Comparison of ENCODE assay signal across 9 mouse cellular contexts in genomic region chr1:74856439-74856720, GRCm38 (mm10). TPM values are rescaled to one million over a fixed set of nuclear protein-coding genes. Genes with fewer than 3 reads are reported as not detected.
A peak's percentile ranks its signal among the peaks of the same experiment; 100 is the strongest.
DNase-seq lines count a peak whose midpoint lies in the region; ATAC-seq and TF ChIP-seq lines count a peak whose summit lies in the region.
"Had no signal": no experiment of that assay in that cellular context is flagged by ENCODE, and none has a peak within 500 bp of the region (broad histone marks: within the 10 kb centered on the region; RNA-seq: fewer than 3 reads in every experiment).

No protein-coding gene starts in this region.

- no peaks in the 10 kb centered on the region for H3K9me3 ChIP-seq in liver, embryonic 11.5 days (ENCODE audit: control insufficient read depth, low read length)
- no peaks in the 10 kb centered on the region for H3K9me3 ChIP-seq in embryonic facial prominence, embryonic 15.5 days (replicated peaks)
- H3K9me3 ChIP-seq in intestine, postnatal 0 days (ENCODE audit: control insufficient read depth): no peaks in the 10 kb centered on the region
- H3K9me3 ChIP-seq in stomach, embryonic 14.5 days (ENCODE audit: control insufficient read depth, low read depth, low read length): no peaks in the 10 kb centered on the region

- H3K27ac ChIP-seq in liver, embryonic 11.5 days (ENCODE audit: low read depth, low read length): no peak overlapping the region
- no peak overlapping the region for H3K27ac ChIP-seq in embryonic facial prominence, embryonic 15.5 days (replicated peaks)
- no peak overlapping the region for H3K27ac ChIP-seq in intestine, postnatal 0 days (ENCODE audit: low read depth, low read length)
- no peak overlapping the region for H3K27ac ChIP-seq in stomach, embryonic 14.5 days (ENCODE audit: low read length)
- H3K27ac ChIP-seq: gastrocnemius, adult 2 months had no signal

- H3K4me1 ChIP-seq in liver, embryonic 11.5 days (replicated peaks; ENCODE audit: control insufficient read depth, insufficient read depth, low read length): peaks cover 9% of the 10 kb centered on the region
- H3K4me1 ChIP-seq in embryonic facial prominence, embryonic 15.5 days: peaks cover 41% of the 10 kb centered on the region
- 0 out of 2 replicates have a peak, but pooled peaks cover 7% of the 10 kb centered on the region for H3K4me1 ChIP-seq in intestine, postnatal 0 days (replicated peaks; ENCODE audit: control insufficient read depth, insufficient read depth, low read length)
- H3K4me1 ChIP-seq in stomach, embryonic 14.5 days (ENCODE audit: control insufficient read depth, insufficient read depth, low read length): peaks cover 22% of the 10 kb centered on the region

- ATAC-seq in liver, embryonic 11.5 days (replicated peaks; ENCODE audit: low FRiP score): no peak
- no peak for ATAC-seq in embryonic facial prominence, embryonic 15.5 days (ENCODE audit: insufficient number of reproducible peaks, low FRiP score, low TSS enrichment, low read depth)
- ATAC-seq in intestine, postnatal 0 days: no peak
- no peak for ATAC-seq in stomach, embryonic 14.5 days (ENCODE audit: insufficient number of reproducible peaks, insufficient read depth, low FRiP score, low read depth)
- no peak for ATAC-seq in inflammation-experienced regulatory T-cells, adult 6 months

- no peak for TF ChIP-seq CTCF in intestine, postnatal 0 days (IDR thresholded peaks at IDR 0.05; ENCODE audit: low read depth)

- peaks cover 90% of the 10 kb centered on the region for H3K27me3 ChIP-seq in liver, embryonic 11.5 days (replicated peaks; ENCODE audit: control insufficient read depth, insufficient read depth, low read length)
- H3K27me3 ChIP-seq in embryonic facial prominence, embryonic 15.5 days: peaks cover 88% of the 10 kb centered on the region
- H3K27me3 ChIP-seq in intestine, postnatal 0 days (replicated peaks; ENCODE audit: control insufficient read depth, insufficient read depth, low read length): peaks cover 81% of the 10 kb centered on the region
- peaks cover 64% of the 10 kb centered on the region for H3K27me3 ChIP-seq in stomach, embryonic 14.5 days (ENCODE audit: control insufficient read depth, insufficient read depth, low read length)

- WGBS in liver, embryonic 11.5 days: 4% methylated on average over 11 of the region's 11 CpGs
- 1% methylated on average over 10 of the region's 11 CpGs for WGBS in embryonic facial prominence, embryonic 15.5 days
- 4% methylated on average over 11 of the region's 11 CpGs for WGBS in intestine, postnatal 0 days
- 4% methylated on average over 11 of the region's 11 CpGs for WGBS in stomach, embryonic 14.5 days

- DNase-seq in liver, embryonic 11.5 days (ENCODE audit: low spot score): no peak
- no peak for DNase-seq in liver
- DNase-seq in layer of hippocampus, postnatal 25 days (ENCODE audit: extremely low spot score in 1 of 2, low spot score in 1 of 2): no peak
- no peak for DNase-seq in left cerebral cortex, adult 11 months (ENCODE audit: low spot score)
- DNase-seq: gastrocnemius, adult 2 months had no signal

- H3K4me3 ChIP-seq in liver, embryonic 11.5 days (ENCODE audit: low read depth, low read length): peak overlapping the region; percentile 54; the same call in 1 of the 2 replicates
- H3K4me3 ChIP-seq in embryonic facial prominence, embryonic 15.5 days (replicated peaks): peak overlapping the region; percentile 65
- H3K4me3 ChIP-seq in intestine, postnatal 0 days (ENCODE audit: low read depth, low read length): peak overlapping the region; percentile 57; the same call in 1 of the 2 replicates
- H3K4me3 ChIP-seq in stomach, embryonic 14.5 days (ENCODE audit: low read depth, low read length): peak overlapping the region; percentile 40; the same call in 1 of the 2 replicates

- H3K36me3 ChIP-seq in liver, embryonic 11.5 days (ENCODE audit: control insufficient read depth, insufficient read depth, low read length): no peaks in the 10 kb centered on the region
- H3K36me3 ChIP-seq in embryonic facial prominence, embryonic 15.5 days: no peaks in the 10 kb centered on the region
- no peaks in the 10 kb centered on the region for H3K36me3 ChIP-seq in intestine, postnatal 0 days (ENCODE audit: control insufficient read depth, insufficient read depth)
- H3K36me3 ChIP-seq in stomach, embryonic 14.5 days (ENCODE audit: control insufficient read depth, insufficient read depth, low read length): no peaks in the 10 kb centered on the region

- H3K4me2 ChIP-seq in liver, embryonic 11.5 days: no peak overlapping the region
- peak overlapping the region; percentile 99 for H3K4me2 ChIP-seq in embryonic facial prominence, embryonic 15.5 days (replicated peaks)
- peak overlapping the region; percentile 95; the same call in 1 of the 2 replicates for H3K4me2 ChIP-seq in intestine, postnatal 0 days (replicated peaks; ENCODE audit: low read depth)
- no peak overlapping the region; the same call in 1 of the 2 replicates for H3K4me2 ChIP-seq in stomach, embryonic 14.5 days (replicated peaks; ENCODE audit: low read depth, low read length)

- H3K9ac ChIP-seq in liver, embryonic 11.5 days (ENCODE audit: low read depth, low read length): no peak overlapping the region
- H3K9ac ChIP-seq in embryonic facial prominence, embryonic 15.5 days: no peak overlapping the region
- no peak overlapping the region for H3K9ac ChIP-seq in intestine, postnatal 0 days (ENCODE audit: low read depth, low read length)
- H3K9ac ChIP-seq in stomach, embryonic 14.5 days (replicated peaks; ENCODE audit: low read depth, low read length): no peak overlapping the region

RNA-seq across cellular contexts. Expression of gene Cdk5r2, which starts 1.6 kb away (rescaled TPM):
- polyA plus RNA-seq in liver, embryonic 11.5 days (2014; fragmentation: Nextera tagmentation; extraction: Ambion mirVana): 0.35 and 0.36 TPM in 2 replicates
- 0.12 and 0.13 TPM in 2 replicates for polyA plus RNA-seq in embryonic facial prominence, embryonic 15.5 days (2015; fragmentation: Nextera tagmentation; extraction: Ambion mirVana)
- polyA plus RNA-seq in intestine, postnatal 0 days (2015; fragmentation: Nextera tagmentation; extraction: Ambion mirVana): 0.13 and 0.29 TPM in 2 replicates
- 0.33 and 0.46 TPM in 2 replicates for polyA plus RNA-seq in stomach, embryonic 14.5 days (2014; fragmentation: Nextera tagmentation; extraction: Ambion mirVana)
- not detected for polyA plus RNA-seq in inflammation-experienced regulatory T-cells, adult 6 months (2017; shearing (Covaris generic))
- total RNA-seq in layer of hippocampus, postnatal 25 days (2021): 100 to 1,000 TPM; 224 to 251 TPM
- total RNA-seq: gastrocnemius, adult 2 months had no signal

RNA-seq across cellular contexts. Expression of gene Fev, which starts 28.8 kb away (rescaled TPM):
- polyA plus RNA-seq in liver, embryonic 11.5 days (2014; fragmentation: Nextera tagmentation; extraction: Ambion mirVana): 0.23 and 0.31 TPM in 2 replicates
- polyA plus RNA-seq in embryonic facial prominence, embryonic 15.5 days (2015; fragmentation: Nextera tagmentation; extraction: Ambion mirVana): 0.24 and 0.43 TPM in 2 replicates
- 0.59 and 1.3 TPM in 2 replicates for polyA plus RNA-seq in intestine, postnatal 0 days (2015; fragmentation: Nextera tagmentation; extraction: Ambion mirVana)
- polyA plus RNA-seq in stomach, embryonic 14.5 days (2014; fragmentation: Nextera tagmentation; extraction: Ambion mirVana): 1.2 TPM in 1 of 2 replicates, not detected in the other
- not detected for polyA plus RNA-seq in inflammation-experienced regulatory T-cells, adult 6 months (2017; shearing (Covaris generic))
- total RNA-seq in layer of hippocampus, postnatal 25 days (2021): not detected
- total RNA-seq: gastrocnemius, adult 2 months had no signal

RNA-seq across cellular contexts. Expression of gene Cryba2, which starts 36.6 kb away (rescaled TPM):
- polyA plus RNA-seq in liver, embryonic 11.5 days (2014; fragmentation: Nextera tagmentation; extraction: Ambion mirVana): not detected in 2 replicates
- polyA plus RNA-seq in embryonic facial prominence, embryonic 15.5 days (2015; fragmentation: Nextera tagmentation; extraction: Ambion mirVana): 0.63 and 1.8 TPM in 2 replicates
- polyA plus RNA-seq in intestine, postnatal 0 days (2015; fragmentation: Nextera tagmentation; extraction: Ambion mirVana): 0.71 and 1.2 TPM in 2 replicates
- polyA plus RNA-seq in stomach, embryonic 14.5 days (2014; fragmentation: Nextera tagmentation; extraction: Ambion mirVana): 0.36 and 0.38 TPM in 2 replicates
- not detected for polyA plus RNA-seq in inflammation-experienced regulatory T-cells, adult 6 months (2017; shearing (Covaris generic))
- under 1 TPM in 1 of 2 experiments, not detected in 1; 0.39 TPM for total RNA-seq in layer of hippocampus, postnatal 25 days (2021)
- total RNA-seq: gastrocnemius, adult 2 months had no signal

Comparison
In these comparisons a context has a peak if more than half of its experiments do, and no peak if none do; other contexts are left out.
1. H3K4me2 ChIP-seq: peak in embryonic facial prominence, embryonic 15.5 days (single experiment) and intestine, postnatal 0 days (single experiment); none in liver, embryonic 11.5 days (single experiment) and stomach, embryonic 14.5 days (single experiment).
2. Peak in every context shown above with its lines, with median percentiles within 50 percentile points of each other: H3K4me3 ChIP-seq.